Mouse (Mus musculus): Measurements from ENCODE around the gene Kcnn4. TPM values are rescaled to one million over a fixed set of nuclear protein-coding genes. Genes with fewer than 3 reads are reported as not detected.
"Not testable (repeated sequence)": the region's sequence is repeated elsewhere in the genome, so short reads cannot be mapped to it uniquely, and the experiment has no call there.

Gene Kcnn4
- polyA plus RNA-seq, 1 experiment from 2014 or later, result 119 TPM

DNA sequence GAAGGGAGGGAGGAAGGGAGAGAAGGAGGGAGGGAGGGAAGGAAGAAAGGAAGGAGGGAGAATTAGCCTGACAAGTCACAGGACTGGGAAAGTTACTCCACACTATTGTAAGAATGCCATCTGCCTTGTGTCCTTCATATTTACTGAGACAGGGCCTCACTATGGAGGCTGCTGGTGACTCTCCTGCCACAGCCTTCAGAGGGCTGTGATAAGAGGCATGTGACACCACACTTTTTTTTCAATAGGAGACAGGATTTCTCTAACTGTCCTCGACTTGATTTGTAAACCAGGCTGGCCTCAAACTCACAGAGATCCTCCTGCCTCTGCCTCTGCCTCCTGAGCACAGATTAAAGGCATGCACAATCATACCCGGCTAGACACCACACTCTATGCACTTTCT lies 21.6 kb downstream of the Kcnn4 start:
- no peak overlapping the region for H3K27ac ChIP-seq (ENCODE audit: low read depth, low read length)
- H3K4me1 ChIP-seq (replicated peaks; ENCODE audit: control insufficient read depth, insufficient read depth, low read length), result peaks cover 45% of the 10 kb centered on the region
- WGBS, result 68% methylated on average over 2 of the region's 2 CpGs
- no peaks in the 10 kb centered on the region for H3K36me3 ChIP-seq (ENCODE audit: control insufficient read depth, insufficient read depth, low read length)
- no peaks in the 10 kb centered on the region; the same call in 1 of the 2 replicates for H3K9me3 ChIP-seq (ENCODE audit: control insufficient read depth, low read length)
- no peak for DNase-seq (ENCODE audit: low spot score)
- no peaks in the 10 kb centered on the region for H3K27me3 ChIP-seq (replicated peaks; ENCODE audit: control insufficient read depth, insufficient read depth, low read length)
- no peak overlapping the region for H3K9ac ChIP-seq (ENCODE audit: low read depth, low read length)
- H3K4me3 ChIP-seq (ENCODE audit: low read depth, low read length), result no peak overlapping the region
- no peak overlapping the region for H3K4me2 ChIP-seq
- ATAC-seq (replicated peaks; ENCODE audit: low FRiP score), result no peak

DNA sequence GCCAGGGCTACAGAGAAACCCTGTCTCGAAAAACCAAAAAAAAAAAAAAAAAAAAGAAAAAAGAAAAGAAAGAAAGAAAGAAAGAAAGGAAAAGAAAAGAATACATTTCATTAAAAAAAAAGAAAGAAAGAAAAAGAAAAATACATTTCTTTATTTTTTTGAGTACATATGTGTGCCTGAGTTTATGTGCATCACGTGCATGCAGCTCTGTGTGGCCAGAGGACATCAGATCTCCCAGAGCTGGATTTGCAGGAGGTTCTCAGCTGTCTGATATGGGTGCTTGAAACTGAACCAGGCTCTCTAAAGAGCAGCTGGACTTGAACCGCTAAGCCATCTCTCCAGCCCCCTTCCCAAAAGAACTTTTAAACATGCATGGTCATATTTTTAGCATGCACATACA lies 24.0 kb downstream of the Kcnn4 start:
- WGBS, result 55% methylated on average over 2 of the region's 3 CpGs

DNA sequence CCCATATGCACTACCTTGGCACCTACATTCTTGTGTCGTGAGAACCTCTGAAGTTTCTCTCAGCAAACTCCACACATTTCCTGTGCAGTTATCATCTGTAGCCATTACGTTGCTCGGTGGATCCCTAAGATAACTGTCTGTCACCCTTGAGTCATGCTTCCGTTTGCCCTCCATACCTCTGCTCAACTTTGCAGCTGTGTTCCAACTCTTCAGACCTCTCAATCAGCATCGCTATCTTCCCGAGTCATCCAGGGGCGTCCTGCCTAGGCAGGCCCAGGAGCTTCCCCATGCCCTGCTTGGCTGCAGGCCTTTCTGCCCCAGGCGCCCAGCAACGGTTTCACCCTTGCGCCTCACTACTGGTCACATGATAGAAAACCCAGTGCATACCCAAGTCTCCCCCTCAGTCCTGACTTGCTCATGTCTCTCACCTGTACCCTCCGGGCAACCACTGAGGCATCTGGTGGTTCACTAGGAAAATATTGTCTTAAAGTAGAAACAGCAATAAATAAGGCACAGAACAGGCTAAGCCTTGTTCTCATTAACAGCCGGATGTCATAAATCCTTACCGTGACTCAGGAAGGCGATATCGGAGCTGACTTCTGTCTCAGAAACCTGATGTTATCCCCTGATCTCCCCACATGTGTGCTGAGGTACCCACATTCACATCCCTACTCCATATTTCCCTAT lies 24.6 kb downstream of the Kcnn4 start:
- Histone ChIP-seq H3K4me1 (replicated peaks; ENCODE audit: control insufficient read depth, insufficient read depth, low read length) (peaks cover 49% of the 10 kb centered on the region), H3K27ac (ENCODE audit: low read depth, low read length) (peak overlapping the region; percentile 87), H3K36me3 (ENCODE audit: control insufficient read depth, insufficient read depth, low read length) (no peaks in the 10 kb centered on the region), H3K4me2 (peak overlapping the region; percentile 55), H3K4me3 (ENCODE audit: low read depth, low read length) (0 out of 2 replicates have a peak overlapping the region, but pooled peaks have one; percentile 17), H3K9me3 (ENCODE audit: control insufficient read depth, low read length) (no peaks in the 10 kb centered on the region; the same call in 1 of the 2 replicates), H3K9ac (ENCODE audit: low read depth, low read length) (peak overlapping the region; percentile 52), H3K27me3 (replicated peaks; ENCODE audit: control insufficient read depth, insufficient read depth, low read length) (no peaks in the 10 kb centered on the region)
- ATAC-seq (replicated peaks; ENCODE audit: low FRiP score) (peak; percentile 42), DNase-seq (ENCODE audit: low spot score) (no peak)
- 36% methylated on average over 15 of the region's 15 CpGs for WGBS

More for the DNA sequence above, 24.0 kb downstream of the Kcnn4 start:
- Histone ChIP-seq H3K27ac (ENCODE audit: low read depth, low read length) (peak overlapping the region; percentile 87), H3K36me3 (ENCODE audit: control insufficient read depth, insufficient read depth, low read length) (no peaks in the 10 kb centered on the region), H3K4me3 (ENCODE audit: low read depth, low read length) (no peak overlapping the region), H3K4me1 (replicated peaks; ENCODE audit: control insufficient read depth, insufficient read depth, low read length) (peaks cover 53% of the 10 kb centered on the region), H3K9ac (ENCODE audit: low read depth, low read length) (peak overlapping the region; percentile 52; the same call in 1 of the 2 replicates), H3K4me2 (peak overlapping the region; percentile 55), H3K27me3 (replicated peaks; ENCODE audit: control insufficient read depth, insufficient read depth, low read length) (no peaks in the 10 kb centered on the region), H3K9me3 (ENCODE audit: control insufficient read depth, low read length) (no peaks in the 10 kb centered on the region; the same call in 1 of the 2 replicates)
- peak; percentile 48; the same call in 1 of the 2 replicates for ATAC-seq (replicated peaks; ENCODE audit: low FRiP score)
- no peak for DNase-seq (ENCODE audit: low spot score)

DNA sequence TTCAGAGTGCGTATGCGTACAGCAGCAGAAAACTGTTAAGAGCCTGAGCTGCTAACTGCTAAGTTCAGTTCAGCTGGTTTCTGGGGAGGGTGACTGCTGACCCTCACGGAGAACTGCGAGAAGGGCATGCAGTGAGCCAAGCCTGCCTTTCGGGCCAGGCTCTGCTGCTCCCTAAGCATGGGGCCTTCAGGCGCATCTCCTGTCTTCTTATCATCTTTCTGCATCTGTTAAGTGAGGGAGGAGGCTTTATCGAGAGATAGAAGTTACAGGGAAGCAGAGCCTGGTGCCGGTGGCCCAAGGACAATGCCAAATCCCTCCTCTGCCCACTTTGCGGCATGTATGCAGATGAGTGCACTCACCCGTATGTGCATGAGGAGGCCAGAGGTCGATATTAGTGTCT lies 26.8 kb downstream of the Kcnn4 start:
- Histone ChIP-seq H3K9ac (ENCODE audit: low read depth, low read length) (peak overlapping the region; percentile 60), H3K27ac (ENCODE audit: low read depth, low read length) (peak overlapping the region; percentile 76), H3K4me2 (peak overlapping the region; percentile 50), H3K36me3 (ENCODE audit: control insufficient read depth, insufficient read depth, low read length) (peaks cover 3% of the 10 kb centered on the region; the same call in 1 of the 2 replicates), H3K4me3 (ENCODE audit: low read depth, low read length) (peak overlapping the region; percentile 11; the same call in 1 of the 2 replicates), H3K4me1 (replicated peaks; ENCODE audit: control insufficient read depth, insufficient read depth, low read length) (peaks cover 49% of the 10 kb centered on the region), H3K27me3 (replicated peaks; ENCODE audit: control insufficient read depth, insufficient read depth, low read length) (no peaks in the 10 kb centered on the region), H3K9me3 (ENCODE audit: control insufficient read depth, low read length) (no peaks in the 10 kb centered on the region; the same call in 1 of the 2 replicates)
- ATAC-seq (replicated peaks; ENCODE audit: low FRiP score) (peak; percentile 22), DNase-seq (ENCODE audit: low spot score) (no peak)
- WGBS, result 53% methylated on average over 11 of the region's 11 CpGs

DNA sequence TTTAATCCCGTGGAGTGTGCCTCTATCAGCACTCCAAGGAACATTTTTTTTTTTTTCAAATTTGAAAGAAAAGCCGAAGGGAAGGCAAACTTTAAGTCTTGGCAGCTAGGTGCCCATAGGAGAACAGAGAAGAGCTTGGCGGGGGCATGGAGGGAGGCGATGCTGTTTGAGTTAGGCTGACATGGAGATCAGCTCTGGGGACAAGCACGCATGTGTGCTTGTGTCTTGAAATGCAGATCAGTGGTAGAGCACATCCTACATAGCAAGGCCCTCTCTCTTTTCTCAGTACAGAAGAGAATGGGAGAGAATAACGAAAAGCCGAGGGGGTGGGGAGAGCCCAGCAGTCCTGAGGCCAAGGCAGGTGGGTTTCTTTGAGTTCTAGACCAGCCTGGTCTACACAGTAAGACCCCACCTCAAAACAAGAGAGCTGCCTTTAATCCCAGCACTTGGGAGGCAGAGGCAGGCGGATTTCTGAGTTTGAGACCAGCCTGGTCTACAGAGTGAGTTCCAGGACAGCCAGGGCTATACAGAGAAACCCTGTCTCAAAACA lies 28.4 kb downstream of the Kcnn4 start:
- no peaks in the 10 kb centered on the region for H3K27me3 ChIP-seq (replicated peaks; ENCODE audit: control insufficient read depth, insufficient read depth, low read length)
- DNase-seq (ENCODE audit: low spot score) (no peak), ATAC-seq (replicated peaks; ENCODE audit: low FRiP score) (no peak)
- peak overlapping the region; percentile 93 for H3K27ac ChIP-seq (ENCODE audit: low read depth, low read length)
- peak overlapping the region; percentile 79 for H3K4me2 ChIP-seq
- peak overlapping the region; percentile 71 for H3K9ac ChIP-seq (ENCODE audit: low read depth, low read length)
- 84% methylated on average over 8 of the region's 8 CpGs for WGBS
- H3K9me3 ChIP-seq (ENCODE audit: control insufficient read depth, low read length), result peaks cover 2% of the 10 kb centered on the region
- H3K4me3 ChIP-seq (ENCODE audit: low read depth, low read length), result peak overlapping the region; percentile 69
- H3K36me3 ChIP-seq (ENCODE audit: control insufficient read depth, insufficient read depth, low read length), result peaks cover 18% of the 10 kb centered on the region; the same call in 1 of the 2 replicates
- H3K4me1 ChIP-seq (replicated peaks; ENCODE audit: control insufficient read depth, insufficient read depth, low read length), result peaks cover 46% of the 10 kb centered on the region

DNA sequence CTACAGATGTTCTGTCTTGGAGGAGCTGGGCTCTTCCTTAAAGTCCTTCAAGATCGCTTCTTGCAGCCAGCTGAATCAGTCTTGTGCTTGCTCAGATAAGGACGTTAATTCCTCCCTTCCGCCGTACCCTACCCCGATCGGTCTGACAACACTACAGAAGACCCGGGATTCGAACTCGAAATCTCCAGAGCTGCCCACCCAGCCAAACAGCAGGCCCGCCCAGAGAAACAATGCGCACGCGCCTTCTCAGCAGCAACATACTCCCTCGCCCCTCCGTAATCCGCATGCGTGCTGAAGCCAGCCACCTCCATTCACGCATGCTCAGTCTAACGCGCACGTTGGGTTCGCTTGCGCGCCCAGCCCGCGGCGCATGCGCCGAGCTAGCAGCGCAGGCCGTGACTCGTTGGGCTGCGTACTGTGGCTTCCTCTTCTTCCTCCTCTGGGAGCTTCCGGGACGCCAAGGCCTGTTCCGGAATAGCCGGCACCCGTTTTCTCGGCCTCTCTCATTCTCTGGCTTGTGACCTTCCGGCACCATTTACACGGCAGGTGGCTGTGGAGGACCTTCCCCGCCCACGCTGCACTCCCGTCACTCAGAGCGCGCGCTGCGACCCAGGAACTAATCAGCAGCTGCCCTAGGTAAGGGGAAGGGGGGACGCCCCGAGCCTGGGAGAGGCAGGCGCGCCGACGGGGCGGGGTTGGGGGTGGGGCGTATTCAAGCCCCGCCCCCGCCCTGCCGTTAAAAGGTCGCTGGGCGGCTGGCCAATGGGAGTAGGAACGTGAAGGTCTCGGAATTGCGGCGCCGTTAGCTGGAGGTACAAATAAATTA lies 29.4 kb downstream of the Kcnn4 start, which contains the start of gene Smg9:
Gene Smg9 (plus strand): TSS at position 364 of the 826 bp plus-strand sequence.
- Histone ChIP-seq H3K9ac (ENCODE audit: low read depth, low read length) (peak within 1 kb of the TSS; percentile 71), H3K4me3 (ENCODE audit: low read depth, low read length) (peak within 1 kb of the TSS; percentile 69), H3K4me1 (replicated peaks; ENCODE audit: control insufficient read depth, insufficient read depth, low read length) (peaks cover 43% of the 10 kb centered on the region), H3K36me3 (ENCODE audit: control insufficient read depth, insufficient read depth, low read length) (peaks cover 24% of the 10 kb centered on the region), H3K9me3 (ENCODE audit: control insufficient read depth, low read length) (peaks cover 2% of the 10 kb centered on the region), H3K27me3 (replicated peaks; ENCODE audit: control insufficient read depth, insufficient read depth, low read length) (no peaks in the 10 kb centered on the region), H3K27ac (ENCODE audit: low read depth, low read length) (peak within 1 kb of the TSS; percentile 93), H3K4me2 (peak within 1 kb of the TSS; percentile 79)
- peak; percentile 96 for DNase-seq (ENCODE audit: low spot score)
- under 1% methylated on average over 66 of the region's 66 CpGs for WGBS
- peak; percentile 88 for ATAC-seq (replicated peaks; ENCODE audit: low FRiP score)

DNA sequence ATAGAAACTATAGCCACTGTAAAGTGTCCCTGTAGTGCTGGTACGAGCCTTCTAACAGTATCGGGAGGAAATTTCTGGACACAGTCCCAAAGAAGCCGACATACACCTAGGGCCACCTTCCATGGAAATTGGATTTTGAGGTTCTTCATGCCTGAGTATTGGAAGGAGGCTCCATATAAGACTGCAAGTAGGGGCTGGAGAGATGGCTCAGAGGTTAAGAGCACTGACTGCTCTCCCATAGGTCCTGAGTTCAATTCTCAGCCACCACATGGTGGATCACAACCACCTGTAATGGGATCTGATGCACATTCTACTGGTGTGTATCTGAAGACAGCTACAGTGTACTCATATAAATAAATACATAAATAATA lies 30.0 kb downstream of the Kcnn4 start:
- ATAC-seq (replicated peaks; ENCODE audit: low FRiP score), result peak; percentile 3; the same call in 1 of the 2 replicates
- no peak for DNase-seq (ENCODE audit: low spot score)
- Histone ChIP-seq H3K36me3 (ENCODE audit: control insufficient read depth, insufficient read depth, low read length) (peaks cover 30% of the 10 kb centered on the region), H3K4me1 (replicated peaks; ENCODE audit: control insufficient read depth, insufficient read depth, low read length) (peaks cover 37% of the 10 kb centered on the region), H3K4me3 (ENCODE audit: low read depth, low read length) (peak overlapping the region; percentile 69), H3K9me3 (ENCODE audit: control insufficient read depth, low read length) (peaks cover 2% of the 10 kb centered on the region; the same call in 1 of the 2 replicates), H3K9ac (ENCODE audit: low read depth, low read length) (peak overlapping the region; percentile 71), H3K27ac (ENCODE audit: low read depth, low read length) (peak overlapping the region; percentile 93), H3K4me2 (peak overlapping the region; percentile 79), H3K27me3 (replicated peaks; ENCODE audit: control insufficient read depth, insufficient read depth, low read length) (no peaks in the 10 kb centered on the region)
- 15% methylated on average over 3 of the region's 3 CpGs for WGBS

DNA sequence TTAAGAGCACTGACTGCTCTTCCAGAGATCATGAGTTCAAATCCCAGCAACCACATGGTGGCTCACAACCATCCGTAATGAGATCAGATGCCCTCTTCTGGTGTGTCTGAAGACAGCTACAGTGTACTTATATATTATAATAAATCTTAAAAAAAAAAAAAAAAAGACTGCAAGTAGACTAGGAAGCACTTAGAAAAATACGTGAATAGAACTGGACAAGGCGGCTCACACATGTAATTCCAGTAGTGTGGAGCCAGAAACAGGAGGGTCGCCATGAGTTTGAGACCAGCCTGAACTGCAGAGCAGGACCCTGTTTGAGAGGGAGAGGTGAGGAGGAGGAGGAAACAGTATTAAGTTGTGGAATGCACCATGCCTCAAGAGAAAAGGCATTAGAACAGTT lies 30.4 kb downstream of the Kcnn4 start:
- not testable (repeated sequence) for DNase-seq (ENCODE audit: low spot score); H3K9me3 ChIP-seq (ENCODE audit: control insufficient read depth, low read length); ATAC-seq (replicated peaks; ENCODE audit: low FRiP score); H3K27ac ChIP-seq (ENCODE audit: low read depth, low read length); H3K27me3 ChIP-seq (replicated peaks; ENCODE audit: control insufficient read depth, insufficient read depth, low read length)
- peak overlapping the region; percentile 79 for H3K4me2 ChIP-seq
- peaks cover 34% of the 10 kb centered on the region for H3K36me3 ChIP-seq (ENCODE audit: control insufficient read depth, insufficient read depth, low read length)
- H3K9ac ChIP-seq (ENCODE audit: low read depth, low read length), result peak overlapping the region; percentile 71
- peak overlapping the region; percentile 69 for H3K4me3 ChIP-seq (ENCODE audit: low read depth, low read length)
- WGBS, result 84% methylated on average over 4 of the region's 4 CpGs
- peaks cover 33% of the 10 kb centered on the region for H3K4me1 ChIP-seq (replicated peaks; ENCODE audit: control insufficient read depth, insufficient read depth, low read length)
